Mouse (Mus musculus) liver, postnatal 0 days (tissue): Measurements from ENCODE around the gene Gm1113. TPM values are rescaled to one million over a fixed set of nuclear protein-coding genes. Genes with fewer than 3 reads are reported as not detected.

Experiments
- ATAC-seq: fragments of 200-750 bp; cut with Nextera tagmentation; 2 replicates; pipeline ENCODE4 v1.8.0; 2017; ENCODE audit warnings: mild to moderate bottlenecking, moderate library complexity
- DNase-seq: peaks from one replicate; pipeline ENCODE4 v3.0.0-alpha.2; 2016
- H3K27ac ChIP-seq: fragments of 300-500 bp; sonication (generic); 2 replicates; pipeline ENCODE4 v1.5.1; 2014; ENCODE audit warnings: antibody characterized with exemption, moderate library complexity, mild to moderate bottlenecking, low read depth
- H3K27me3 ChIP-seq: fragments of 300-500 bp; sonication (generic); 2 replicates; pipeline ENCODE4 v1.6.1; 2014; ENCODE audit warnings: low read length, control low read depth, mixed read lengths; ENCODE audit not compliant: insufficient read depth
- H3K36me3 ChIP-seq: fragments of 300-500 bp; sonication (generic); replicated peaks from 2 replicates; pipeline ENCODE4 v1.6.1; 2014; ENCODE audit warnings: mild to moderate bottlenecking, control low read depth, low read length, moderate library complexity, mixed read lengths; ENCODE audit not compliant: insufficient read depth
- H3K4me1 ChIP-seq: fragments of 300-500 bp; sonication (generic); 2 replicates; pipeline ENCODE4 v1.6.1; 2014; ENCODE audit warnings: antibody characterized with exemption, mild to moderate bottlenecking, control low read depth; ENCODE audit not compliant: insufficient read depth
- H3K4me2 ChIP-seq: fragments of 300-500 bp; sonication (generic); 2 replicates; pipeline ENCODE4 v1.6.1; 2014; ENCODE audit warnings: low read depth, mild to moderate bottlenecking, low read length, moderate library complexity, mixed read lengths
- H3K4me3 ChIP-seq: fragments of 300-500 bp; sonication (generic); 2 replicates; pipeline ENCODE4 v1.5.1; 2014; ENCODE audit warnings: low read depth, low read length
- H3K9ac ChIP-seq: fragments of 300-500 bp; sonication (generic); replicated peaks from 2 replicates; pipeline ENCODE4 v1.6.1; 2014; ENCODE audit warnings: mild to moderate bottlenecking, moderate library complexity
- H3K9me3 ChIP-seq: fragments of 300-500 bp; sonication (generic); 2 replicates; pipeline ENCODE4 v1.6.1; 2016; ENCODE audit warnings: mild to moderate bottlenecking, control low read depth, low read length, mixed read lengths
- CTCF ChIP-seq: sonication (generic); IDR thresholded peaks from 2 replicates; pipeline ENCODE4 v1.5.1; 2016; ENCODE audit warnings: antibody characterized with exemption, low read depth
- EP300 ChIP-seq: IDR thresholded peaks from 2 replicates; pipeline ENCODE4 v1.6.1; 2016; ENCODE audit warnings: antibody characterized with exemption, low read depth, mild to moderate bottlenecking
- WGBS: fragments of 180-500 bp; shearing (Covaris S2); extraction: QIAGEN DNeasy Blood & Tissue Kit; methylation state at CpG from one replicate; pipeline ENCODE4 v1.1.7; 2014; ENCODE audit not compliant: insufficient replicate concordance; 5-methylcytosine and 5-hydroxymethylcytosine counted together
- polyA plus RNA-seq: library from polyadenylated mRNA; unstranded; fragments of >200 nt; fragmentation: Nextera tagmentation; extraction: Ambion mirVana; gene quantifications from 2 replicates; pipeline ENCODE4 v1.2.1, GENCODE M21; 2015

Gene Gm1113
- polyA plus RNA-seq, 1 experiment from 2014 or later: not detected

- no peak overlapping the region for H3K9ac ChIP-seq
- no peak overlapping the region for H3K4me2 ChIP-seq
- no peak overlapping the region for H3K4me3 ChIP-seq
- TF ChIP-seq CTCF: no peak
- no peak for TF ChIP-seq EP300
- no peaks in the 10 kb centered on the region for H3K9me3 ChIP-seq
- H3K27me3 ChIP-seq: no peaks in the 10 kb centered on the region
- WGBS: 50% methylated on average over 7 of the region's 7 CpGs
- no peaks in the 10 kb centered on the region for H3K36me3 ChIP-seq
- ATAC-seq (no peak), DNase-seq (no peak)
- H3K4me1 ChIP-seq: no peaks in the 10 kb centered on the region
- no peak overlapping the region for H3K27ac ChIP-seq
These were observed 42.7 kb downstream of the Gm1113 start for GRCm38 (mm10) chr9:35475394-35475793.

DNA sequence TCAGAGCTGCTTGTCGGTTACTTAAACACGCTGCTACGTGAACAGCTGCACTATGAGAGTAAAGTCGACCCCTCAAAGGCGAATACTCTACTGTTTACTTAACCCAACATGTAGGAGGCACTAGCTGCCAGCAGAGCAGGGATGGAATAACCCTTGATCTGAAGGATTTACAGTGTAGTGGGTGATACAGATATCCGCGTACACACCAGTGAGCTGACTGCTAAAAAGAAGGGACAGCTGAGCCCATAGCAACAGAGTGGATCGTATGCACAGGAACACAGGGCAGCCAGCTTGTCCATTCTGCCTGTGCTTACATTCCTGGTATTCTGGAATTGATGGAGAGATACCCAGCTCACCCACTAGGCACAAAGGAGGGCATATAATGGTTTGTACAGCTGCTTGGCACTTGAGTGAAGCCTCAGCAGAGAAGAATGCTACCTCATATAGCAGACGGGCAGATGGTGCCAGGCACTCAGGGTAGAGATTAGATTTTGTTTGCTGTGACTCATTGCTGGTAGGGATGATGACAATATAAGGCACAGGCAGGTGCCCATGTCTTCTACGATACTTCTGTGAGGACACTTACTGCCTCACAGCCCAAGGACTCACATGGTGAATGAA is 43.9 kb downstream of the Gm1113 start:
- ATAC-seq (no peak), DNase-seq (no peak)
- no peak overlapping the region for H3K4me2 ChIP-seq
- no peaks in the 10 kb centered on the region for H3K27me3 ChIP-seq
- H3K27ac ChIP-seq: no peak overlapping the region
- no peaks in the 10 kb centered on the region for H3K36me3 ChIP-seq
- 70% methylated on average over 10 of the region's 10 CpGs for WGBS
- no peaks in the 10 kb centered on the region for H3K9me3 ChIP-seq
- H3K4me1 ChIP-seq: no peaks in the 10 kb centered on the region
- H3K9ac ChIP-seq: no peak overlapping the region
- TF ChIP-seq CTCF (no peak), EP300 (no peak)
- no peak overlapping the region for H3K4me3 ChIP-seq

DNA sequence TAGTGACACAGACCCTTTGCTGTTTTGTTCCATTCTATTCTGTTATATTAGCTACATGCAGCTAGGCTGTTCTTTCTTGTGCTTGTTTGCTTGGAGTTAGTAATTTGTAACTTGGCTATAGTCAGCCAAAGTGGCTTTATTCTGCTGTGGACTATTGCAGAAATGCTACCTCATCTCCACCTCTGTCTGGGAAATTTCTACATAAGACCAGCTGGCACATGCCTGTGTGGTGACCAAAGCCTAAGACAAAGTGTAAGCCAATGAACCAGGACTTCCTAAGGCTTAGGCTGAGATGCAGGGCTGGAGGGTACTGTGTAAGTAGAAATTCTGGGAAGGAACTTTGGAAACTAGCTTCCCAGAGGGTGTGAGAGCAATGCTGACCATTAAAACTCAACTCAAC is 49.2 kb downstream of the Gm1113 start:
- no peak overlapping the region for H3K4me3 ChIP-seq
- no peak overlapping the region for H3K9ac ChIP-seq
- DNase-seq (no peak), ATAC-seq (no peak)
- H3K4me1 ChIP-seq: no peaks in the 10 kb centered on the region
- H3K27me3 ChIP-seq: no peaks in the 10 kb centered on the region
- H3K27ac ChIP-seq: no peak overlapping the region
- no peak overlapping the region for H3K4me2 ChIP-seq
- no peaks in the 10 kb centered on the region for H3K36me3 ChIP-seq
- no peaks in the 10 kb centered on the region for H3K9me3 ChIP-seq
- TF ChIP-seq EP300 (no peak), CTCF (no peak)

DNA sequence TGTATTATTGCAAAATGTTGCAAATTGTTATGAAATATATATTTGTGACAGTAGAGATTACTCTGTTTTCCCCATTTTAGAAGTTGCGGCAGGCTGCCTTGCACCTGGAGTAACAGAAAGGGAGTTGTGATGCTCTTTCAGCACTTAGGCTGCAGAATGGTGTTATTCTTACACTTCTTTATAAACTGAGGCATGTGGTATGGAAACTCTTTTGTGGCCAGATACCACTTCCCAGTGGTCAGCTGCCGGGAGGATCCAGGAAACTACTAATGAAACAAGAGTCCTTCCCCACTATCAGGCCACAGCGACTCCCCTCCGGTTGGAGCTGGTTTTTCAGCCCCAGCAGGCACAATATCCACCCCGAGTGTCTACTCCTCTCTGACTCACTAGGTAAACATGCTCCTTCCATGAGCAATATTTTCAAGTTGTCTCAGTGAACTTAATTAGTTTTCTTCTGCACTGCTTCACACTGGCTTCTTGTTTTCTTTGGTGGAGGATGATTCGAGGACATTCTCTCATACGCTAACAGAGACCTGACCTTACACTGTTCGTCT is 50.7 kb downstream of the Gm1113 start:
- no peak overlapping the region for H3K27ac ChIP-seq
- TF ChIP-seq CTCF: no peak
- no peak for TF ChIP-seq EP300
- H3K4me1 ChIP-seq: no peaks in the 10 kb centered on the region
- no peaks in the 10 kb centered on the region for H3K36me3 ChIP-seq
- no peaks in the 10 kb centered on the region for H3K27me3 ChIP-seq
- H3K4me3 ChIP-seq: no peak overlapping the region
- DNase-seq (no peak), ATAC-seq (no peak)
- no peak overlapping the region for H3K4me2 ChIP-seq
- H3K9me3 ChIP-seq: no peaks in the 10 kb centered on the region
- 46% methylated on average over 8 of the region's 8 CpGs for WGBS
- no peak overlapping the region for H3K9ac ChIP-seq

GRCm38 (mm10) chr9:35459594-35459993 is 58.5 kb downstream of the Gm1113 start:
- DNase-seq (no peak), ATAC-seq (no peak)
- WGBS: 49% methylated on average over 8 of the region's 8 CpGs
- Histone ChIP-seq H3K4me2 (no peak overlapping the region), H3K27ac (no peak overlapping the region), H3K36me3 (no peaks in the 10 kb centered on the region), H3K27me3 (no peaks in the 10 kb centered on the region), H3K9me3 (no peaks in the 10 kb centered on the region), H3K4me1 (no peaks in the 10 kb centered on the region), H3K4me3 (no peak overlapping the region), H3K9ac (no peak overlapping the region)
- no peak for TF ChIP-seq EP300
- TF ChIP-seq CTCF: no peak

Other genes starting within 250 kb of the Gm1113 start
- gene Cdon, start 97.1 kb downstream of the Gm1113 start, polyA plus RNA-seq: 0.18 and 0.38 TPM in 2 replicates
- 0.09 and 0.18 TPM in 2 replicates for gene Ddx25, start 40.3 kb upstream of the Gm1113 start, polyA plus RNA-seq
- gene Pus3, start 40.3 kb upstream of the Gm1113 start, polyA plus RNA-seq: 4.7 and 5.0 TPM in 2 replicates
- gene Pate2, start 52.0 kb upstream of the Gm1113 start, polyA plus RNA-seq: 0.14 and 0.33 TPM in 2 replicates
- 4.3 and 4.7 TPM in 2 replicates for gene Hyls1, start 52.1 kb upstream of the Gm1113 start, polyA plus RNA-seq
- not detected in 2 replicates for gene Pate4, start 93.7 kb upstream of the Gm1113 start, polyA plus RNA-seq
- gene Pate3, start 129.9 kb upstream of the Gm1113 start, polyA plus RNA-seq: not detected in 2 replicates
- not detected in 2 replicates for gene Pate1, start 169.1 kb upstream of the Gm1113 start, polyA plus RNA-seq
- gene Gm17677, start 222.8 kb upstream of the Gm1113 start, polyA plus RNA-seq: not detected in 2 replicates